Mouse (Mus musculus) limb, embryonic 13.5 days (tissue): ENCODE data around the gene Fastkd5. TPM values are rescaled to one million over a fixed set of nuclear protein-coding genes. Genes with fewer than 3 reads are reported as not detected.

Experiments
- ATAC-seq: fragments of 200-750 bp; cut with Nextera tagmentation; 2 replicates; pipeline ENCODE4 v1.8.0; 2017; ENCODE audit warnings: low read depth, moderate number of reproducible peaks, moderate TSS enrichment; ENCODE audit not compliant: low FRiP score
- H3K27ac ChIP-seq: fragments of 300-500 bp; sonication (generic); 2 replicates; pipeline ENCODE4 v1.5.1; 2015; ENCODE audit warnings: inconsistent platforms, mild to moderate bottlenecking, moderate library complexity
- H3K27me3 ChIP-seq: fragments of 300-500 bp; sonication (generic); 2 replicates; pipeline ENCODE4 v1.6.1; 2015; ENCODE audit warnings: mild to moderate bottlenecking, inconsistent platforms
- H3K36me3 ChIP-seq: fragments of 300-500 bp; sonication (generic); 2 replicates; pipeline ENCODE4 v1.6.1; 2015; ENCODE audit warnings: inconsistent platforms, mild to moderate bottlenecking, moderate library complexity
- H3K4me1 ChIP-seq: fragments of 300-500 bp; sonication (generic); 2 replicates; pipeline ENCODE4 v1.6.1; 2015; ENCODE audit warnings: inconsistent platforms
- H3K4me2 ChIP-seq: fragments of 300-500 bp; sonication (generic); replicated peaks from 2 replicates; pipeline ENCODE4 v1.6.1; 2015; ENCODE audit warnings: inconsistent platforms, mild to moderate bottlenecking, moderate library complexity
- H3K4me3 ChIP-seq: fragments of 300-500 bp; sonication (generic); 2 replicates; pipeline ENCODE4 v1.5.1; 2015; ENCODE audit warnings: moderate library complexity, mild to moderate bottlenecking, inconsistent platforms
- H3K9ac ChIP-seq: fragments of 300-500 bp; sonication (generic); 2 replicates; pipeline ENCODE4 v1.6.1; 2015; ENCODE audit warnings: mild to moderate bottlenecking, inconsistent platforms
- H3K9me3 ChIP-seq: fragments of 300-500 bp; sonication (generic); 2 replicates; pipeline ENCODE4 v1.6.1; 2016; ENCODE audit warnings: inconsistent platforms
- WGBS: fragments of 180-500 bp; shearing (Covaris S2); methylation state at CpG from one replicate; pipeline ENCODE4 v1.1.7; 2015; 5-methylcytosine and 5-hydroxymethylcytosine counted together
- polyA plus RNA-seq: library from polyadenylated mRNA; unstranded; fragments of >200 nt; fragmentation: Nextera tagmentation; extraction: Ambion mirVana; gene quantifications from 2 replicates; pipeline ENCODE4 v1.2.1, GENCODE M21; 2015

Gene Fastkd5
- polyA plus RNA-seq, 1 experiment from 2014 or later = 16.0 TPM

- no peaks in the 10 kb centered on the region for H3K36me3 ChIP-seq
- H3K9me3 ChIP-seq = no peaks in the 10 kb centered on the region
- no peak overlapping the region for H3K4me2 ChIP-seq
- H3K9ac ChIP-seq = no peak overlapping the region
- 81% methylated on average over 5 of the region's 5 CpGs for WGBS
- ATAC-seq = no peak
- H3K27ac ChIP-seq = no peak overlapping the region
- peaks cover 66% of the 10 kb centered on the region for H3K27me3 ChIP-seq
- peaks cover 14% of the 10 kb centered on the region for H3K4me1 ChIP-seq
- no peak overlapping the region for H3K4me3 ChIP-seq
Measured at GRCm38 (mm10) chr2:130574960-130575359, 54.9 kb downstream of the Fastkd5 start.

GRCm38 (mm10) chr2:130569926-130570325, 59.9 kb downstream of the Fastkd5 start:
- peaks cover 19% of the 10 kb centered on the region for H3K36me3 ChIP-seq
- ATAC-seq = no peak
- H3K4me3 ChIP-seq = no peak overlapping the region
- peaks cover 6% of the 10 kb centered on the region for H3K4me1 ChIP-seq
- no peak overlapping the region for H3K27ac ChIP-seq
- H3K4me2 ChIP-seq = no peak overlapping the region
- no peaks in the 10 kb centered on the region for H3K9me3 ChIP-seq
- no peak overlapping the region for H3K9ac ChIP-seq
- H3K27me3 ChIP-seq = peaks cover 15% of the 10 kb centered on the region

GRCm38 (mm10) chr2:130568921-130569320, 60.9 kb downstream of the Fastkd5 start:
- WGBS = 84% methylated on average over 4 of the region's 4 CpGs

DNA sequence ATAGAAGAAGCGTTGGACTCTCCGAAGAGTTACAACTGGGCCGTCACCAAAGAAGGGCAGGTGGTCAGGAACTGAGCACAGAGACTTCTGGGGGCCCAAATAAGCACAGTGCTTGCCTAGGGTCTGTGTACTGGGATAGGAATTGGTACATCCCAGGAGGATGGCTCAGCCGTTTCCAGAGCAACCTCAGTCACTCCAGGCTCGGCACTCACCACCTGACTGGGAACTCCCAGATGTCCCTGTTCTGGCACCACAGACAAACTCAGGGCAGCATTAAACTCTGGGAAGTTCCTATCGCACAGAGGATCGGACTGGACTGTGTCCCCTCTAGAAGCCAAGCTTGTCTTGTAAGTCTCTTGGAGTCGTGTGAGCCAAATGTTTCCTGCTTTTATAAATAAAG, 64.8 kb downstream of the Fastkd5 start:
- WGBS = 72% methylated on average over 8 of the region's 8 CpGs

More at GRCm38 (mm10) chr2:130568921-130569320, 60.9 kb downstream of the Fastkd5 start:
- peaks cover 14% of the 10 kb centered on the region for H3K4me1 ChIP-seq
- H3K36me3 ChIP-seq = peaks cover 20% of the 10 kb centered on the region
- H3K27me3 ChIP-seq = peaks cover 7% of the 10 kb centered on the region
- H3K4me2 ChIP-seq = no peak overlapping the region
- H3K9me3 ChIP-seq = no peaks in the 10 kb centered on the region
- H3K4me3 ChIP-seq = no peak overlapping the region
- H3K27ac ChIP-seq = no peak overlapping the region
- no peak for ATAC-seq
- H3K9ac ChIP-seq = no peak overlapping the region

DNA sequence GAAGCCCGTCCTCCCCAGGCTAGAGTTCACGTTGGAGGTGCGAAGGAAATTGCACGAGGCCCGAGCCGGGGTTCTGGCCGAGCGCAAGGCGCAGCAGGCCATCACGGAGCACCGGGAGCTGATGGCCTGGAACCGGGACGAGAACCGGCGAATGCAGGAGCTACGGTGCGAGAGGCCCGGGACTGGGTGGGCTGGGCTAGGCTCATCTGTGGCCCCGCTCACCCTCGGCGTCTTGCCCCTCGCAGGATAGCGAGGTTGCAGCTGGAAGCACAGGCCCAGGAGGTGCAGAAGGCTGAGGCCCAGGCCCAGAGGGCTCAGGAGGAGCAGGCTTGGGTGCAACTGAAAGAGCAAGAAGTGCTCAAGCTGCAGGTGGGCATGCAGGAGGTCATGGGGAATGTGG, 65.8 kb downstream of the Fastkd5 start:
- H3K9ac ChIP-seq = peak overlapping the region; percentile 91
- peak overlapping the region; percentile 94 for H3K4me2 ChIP-seq
- peaks cover 20% of the 10 kb centered on the region for H3K36me3 ChIP-seq
- H3K27ac ChIP-seq = no peak overlapping the region
- H3K4me1 ChIP-seq = peaks cover 21% of the 10 kb centered on the region
- H3K9me3 ChIP-seq = no peaks in the 10 kb centered on the region
- H3K4me3 ChIP-seq = peak overlapping the region; percentile 94
- H3K27me3 ChIP-seq = no peaks in the 10 kb centered on the region
- WGBS = 0% methylated on average over 23 of the region's 23 CpGs
- no peak for ATAC-seq

More for the DNA sequence above, 64.8 kb downstream of the Fastkd5 start:
- Histone ChIP-seq H3K27ac (no peak overlapping the region), H3K4me3 (peak overlapping the region; percentile 94), H3K27me3 (no peaks in the 10 kb centered on the region), H3K4me2 (peak overlapping the region; percentile 94), H3K4me1 (peaks cover 21% of the 10 kb centered on the region), H3K9me3 (no peaks in the 10 kb centered on the region), H3K9ac (peak overlapping the region; percentile 91), H3K36me3 (peaks cover 20% of the 10 kb centered on the region)
- ATAC-seq = no peak

Other genes starting within 250 kb of the Fastkd5 start
- gene Cpxm1, start 232.5 kb downstream of the Fastkd5 start, polyA plus RNA-seq = 137 and 145 TPM in 2 replicates
- gene Gm28372, start 224.8 kb downstream of the Fastkd5 start, polyA plus RNA-seq = 0.08 and 0.11 TPM in 2 replicates
- not detected in 2 replicates for gene 1700020A23Rik, start 224.8 kb downstream of the Fastkd5 start, polyA plus RNA-seq
- gene Tmem239, start 223.5 kb downstream of the Fastkd5 start, polyA plus RNA-seq = not detected in 2 replicates
- gene Vps16, start 205.7 kb downstream of the Fastkd5 start, polyA plus RNA-seq = 113 and 122 TPM in 2 replicates
- gene Pced1a, start 205.3 kb downstream of the Fastkd5 start, polyA plus RNA-seq = 16.1 and 16.4 TPM in 2 replicates
- 104 and 105 TPM in 2 replicates for gene Ptpra, start 179.7 kb downstream of the Fastkd5 start, polyA plus RNA-seq
- gene Mrps26, start 66.3 kb downstream of the Fastkd5 start, polyA plus RNA-seq = 80.3 and 85.4 TPM in 2 replicates
- gene Oxt, start 53.9 kb downstream of the Fastkd5 start, polyA plus RNA-seq = not detected in 2 replicates
- not detected in 2 replicates for gene Avp, start 47.5 kb downstream of the Fastkd5 start, polyA plus RNA-seq
- gene Ubox5, start within 50 bp of the Fastkd5 start, polyA plus RNA-seq = 15.0 and 16.2 TPM in 2 replicates
- 3.9 and 4.7 TPM in 2 replicates for gene Lzts3, start 12.8 kb upstream of the Fastkd5 start, polyA plus RNA-seq
- 58.5 and 64.3 TPM in 2 replicates for gene Ddrgk1, start 34.6 kb upstream of the Fastkd5 start, polyA plus RNA-seq
- 126 and 131 TPM in 2 replicates for gene Itpa, start 37.6 kb upstream of the Fastkd5 start, polyA plus RNA-seq
- 1.4 and 1.7 TPM in 2 replicates for gene Slc4a11, start 67.5 kb upstream of the Fastkd5 start, polyA plus RNA-seq